Mouse (Mus musculus) gastrocnemius, postnatal 25 days (tissue): ENCODE measurements around the gene Ciao2b. TPM values are rescaled to one million over a fixed set of nuclear protein-coding genes. Genes with fewer than 3 reads are reported as not detected.

ENCODE experiments used
- total RNA-seq, 2 experiments: library from RNA; stranded (reverse); gene quantifications; 1 replicate in 1 of 2; 2 replicates in 1 of 2; pipeline ENCODE4 v1.2.3; 2021

Ciao2b gene
- total RNA-seq, 2 experiments from 2014 or later, result 27.3 to 33.1 TPM

Other genes starting within 250 kb of the Ciao2b start
- gene Cmtm4, start 246.2 kb downstream of the Ciao2b start, total RNA-seq, result 1 to 10 TPM; 3.7 to 4.1 TPM
- 100 to 1,000 TPM in 1 of 2 experiments, 10 to 100 TPM in 1; 63.2 to 101 TPM for gene Dync1li2, start 198.9 kb downstream of the Ciao2b start, total RNA-seq
- under 1 TPM in 1 of 2 experiments, not detected in 1; 0.10 TPM for gene Terb1, start 132.1 kb downstream of the Ciao2b start, total RNA-seq
- gene Nae1, start 107.3 kb downstream of the Ciao2b start, total RNA-seq, result 10 to 100 TPM; 19.7 to 22.8 TPM
- gene Car7, start 107.3 kb downstream of the Ciao2b start, total RNA-seq, result 1 to 10 TPM; 1.0 to 1.2 TPM
- gene Pdp2, start 50.5 kb downstream of the Ciao2b start, total RNA-seq, result 1 to 10 TPM; 2.8 to 2.9 TPM
- not detected for gene Cdh16, start 17.6 kb downstream of the Ciao2b start, total RNA-seq
- 1 to 10 TPM; 3.8 to 6.2 TPM for gene Rrad, start 10.6 kb downstream of the Ciao2b start, total RNA-seq
- gene Ces2a, start 92.0 kb upstream of the Ciao2b start, total RNA-seq, result not detected
- gene Ces2b, start 189.6 kb upstream of the Ciao2b start, total RNA-seq, result not detected
- under 1 TPM; 0.29 to 0.84 TPM for gene Ces2c, start 205.1 kb upstream of the Ciao2b start, total RNA-seq